Mouse (Mus musculus) embryonic facial prominence, embryonic 11.5 days (tissue): ENCODE results near the gene Pikfyve. TPM values are rescaled to one million over a fixed set of nuclear protein-coding genes. Genes with fewer than 3 reads are reported as not detected.

Source experiments
- ATAC-seq: fragments of 200-750 bp; cut with Nextera tagmentation; replicated peaks from 2 replicates; pipeline ENCODE4 v1.8.0; 2017; ENCODE audit warnings: low read depth; ENCODE audit not compliant: insufficient number of reproducible peaks, low FRiP score, low TSS enrichment
- DNase-seq: peaks from one replicate; pipeline ENCODE4 v3.0.0-alpha.2; 2015; ENCODE audit warnings: low spot score
- H3K27ac ChIP-seq: fragments of 300-500 bp; sonication (generic); replicated peaks from 2 replicates; pipeline ENCODE4 v1.5.1; 2014; ENCODE audit warnings: mild to moderate bottlenecking, low read depth, low read length, control low read depth
- H3K27me3 ChIP-seq: fragments of 300-500 bp; sonication (generic); 2 replicates; pipeline ENCODE4 v1.6.1; 2014; ENCODE audit warnings: mild to moderate bottlenecking, low read length, moderate library complexity, mixed read lengths; ENCODE audit not compliant: control insufficient read depth, insufficient read depth
- H3K36me3 ChIP-seq: fragments of 300-500 bp; sonication (generic); replicated peaks from 2 replicates; pipeline ENCODE4 v1.6.1; 2014; ENCODE audit warnings: low read depth, mild to moderate bottlenecking, low read length, moderate library complexity, mixed read lengths; ENCODE audit not compliant: control insufficient read depth, insufficient read depth
- H3K4me1 ChIP-seq: fragments of 300-500 bp; sonication (generic); 2 replicates; pipeline ENCODE4 v1.6.1; 2014; ENCODE audit warnings: low read length, mixed read lengths; ENCODE audit not compliant: control insufficient read depth, insufficient read depth
- H3K4me2 ChIP-seq: fragments of 300-500 bp; sonication (generic); 2 replicates; pipeline ENCODE4 v1.6.1; 2014; ENCODE audit warnings: low read depth, mild to moderate bottlenecking, control low read depth, low read length, moderate library complexity
- H3K4me3 ChIP-seq: fragments of 300-500 bp; sonication (generic); 2 replicates; pipeline ENCODE4 v1.5.1; 2014; ENCODE audit warnings: low read depth, low read length, control low read depth
- H3K9ac ChIP-seq: fragments of 300-500 bp; sonication (generic); replicated peaks from 2 replicates; pipeline ENCODE4 v1.6.1; 2014; ENCODE audit warnings: mild to moderate bottlenecking, control low read depth, low read length
- H3K9me3 ChIP-seq: fragments of 300-500 bp; sonication (generic); replicated peaks from 2 replicates; pipeline ENCODE4 v1.6.1; 2016; ENCODE audit warnings: mild to moderate bottlenecking, low read length, inconsistent platforms, mixed read lengths; ENCODE audit not compliant: control insufficient read depth
- WGBS: fragments of 180-500 bp; shearing (Covaris S2); extraction: QIAGEN DNeasy Blood & Tissue Kit; methylation state at CpG from one replicate; pipeline ENCODE4 v1.1.7; 2014; 5-methylcytosine and 5-hydroxymethylcytosine counted together
- polyA plus RNA-seq: library from polyadenylated mRNA; unstranded; fragments of >200 nt; fragmentation: Nextera tagmentation; extraction: Ambion mirVana; gene quantifications from 2 replicates; pipeline ENCODE4 v1.2.1, GENCODE M21; 2014

The Pikfyve gene
- polyA plus RNA-seq, 1 experiment from 2014 or later, result 14.8 TPM

- DNase-seq (no peak), ATAC-seq (no peak)
- Histone ChIP-seq H3K9me3 (no peaks in the 10 kb centered on the region), H3K27me3 (no peaks in the 10 kb centered on the region), H3K27ac (no peak overlapping the region), H3K4me1 (no peaks in the 10 kb centered on the region), H3K36me3 (peaks cover 19% of the 10 kb centered on the region), H3K4me2 (no peak overlapping the region), H3K4me3 (no peak overlapping the region), H3K9ac (no peak overlapping the region)
- WGBS, result 78% methylated on average over 1 of the region's 1 CpGs
These were observed 24.3 kb upstream of the Pikfyve start for GRCm38 (mm10) chr1:65162210-65162609.

- Histone ChIP-seq H3K9me3 (no peaks in the 10 kb centered on the region), H3K36me3 (peaks cover 4% of the 10 kb centered on the region), H3K4me3 (no peak overlapping the region), H3K4me1 (no peaks in the 10 kb centered on the region), H3K27me3 (no peaks in the 10 kb centered on the region), H3K27ac (no peak overlapping the region), H3K4me2 (no peak overlapping the region), H3K9ac (no peak overlapping the region)
- ATAC-seq, result no peak
- WGBS, result 97% methylated on average over 1 of the region's 1 CpGs
- no peak for DNase-seq
These were observed 19.0 kb upstream of the Pikfyve start for GRCm38 (mm10) chr1:65167496-65167895.

GRCm38 (mm10) chr1:65169536-65169935 lies 16.9 kb upstream of the Pikfyve start:
- Histone ChIP-seq H3K9ac (no peak overlapping the region), H3K27ac (no peak overlapping the region), H3K27me3 (no peaks in the 10 kb centered on the region), H3K9me3 (no peaks in the 10 kb centered on the region), H3K4me1 (no peaks in the 10 kb centered on the region), H3K4me3 (no peak overlapping the region), H3K36me3 (peaks cover 4% of the 10 kb centered on the region), H3K4me2 (no peak overlapping the region)
- ATAC-seq (no peak), DNase-seq (no peak)
- WGBS, result 94% methylated on average over 7 of the region's 7 CpGs

- Histone ChIP-seq H3K4me2 (no peak overlapping the region), H3K27ac (no peak overlapping the region), H3K4me3 (no peak overlapping the region), H3K4me1 (no peaks in the 10 kb centered on the region), H3K27me3 (no peaks in the 10 kb centered on the region), H3K9ac (no peak overlapping the region), H3K36me3 (peaks cover 2% of the 10 kb centered on the region), H3K9me3 (no peaks in the 10 kb centered on the region)
- WGBS, result 92% methylated on average over 5 of the region's 5 CpGs
- DNase-seq (no peak), ATAC-seq (no peak)
These were observed 16.5 kb upstream of the Pikfyve start for GRCm38 (mm10) chr1:65169947-65170346.

- Histone ChIP-seq H3K36me3 (no peaks in the 10 kb centered on the region), H3K4me2 (no peak overlapping the region), H3K9me3 (no peaks in the 10 kb centered on the region), H3K4me1 (no peaks in the 10 kb centered on the region), H3K27ac (no peak overlapping the region), H3K9ac (no peak overlapping the region), H3K27me3 (no peaks in the 10 kb centered on the region), H3K4me3 (no peak overlapping the region)
- DNase-seq, result no peak
- no peak for ATAC-seq
- WGBS, result 80% methylated on average over 4 of the region's 4 CpGs
These were observed 14.9 kb upstream of the Pikfyve start for GRCm38 (mm10) chr1:65171579-65171978.

- H3K27ac ChIP-seq, result no peak overlapping the region
- H3K4me1 ChIP-seq, result no peaks in the 10 kb centered on the region
- H3K4me3 ChIP-seq, result no peak overlapping the region
- no peaks in the 10 kb centered on the region for H3K27me3 ChIP-seq
- H3K9me3 ChIP-seq, result no peaks in the 10 kb centered on the region
- ATAC-seq (no peak), DNase-seq (no peak)
- H3K4me2 ChIP-seq, result no peak overlapping the region
- WGBS, result 93% methylated on average over 2 of the region's 2 CpGs
- H3K9ac ChIP-seq, result no peak overlapping the region
- no peaks in the 10 kb centered on the region for H3K36me3 ChIP-seq
These were observed 12.8 kb upstream of the Pikfyve start for GRCm38 (mm10) chr1:65173716-65174115.

GRCm38 (mm10) chr1:65176171-65176570 lies 10.3 kb upstream of the Pikfyve start:
- WGBS, result 81% methylated on average over 4 of the region's 4 CpGs
- H3K27me3 ChIP-seq, result no peaks in the 10 kb centered on the region
- H3K4me2 ChIP-seq, result no peak overlapping the region
- no peaks in the 10 kb centered on the region for H3K9me3 ChIP-seq
- H3K4me3 ChIP-seq, result no peak overlapping the region
- ATAC-seq, result no peak
- H3K27ac ChIP-seq, result no peak overlapping the region
- no peak overlapping the region for H3K9ac ChIP-seq
- H3K4me1 ChIP-seq, result no peaks in the 10 kb centered on the region
- no peaks in the 10 kb centered on the region for H3K36me3 ChIP-seq
- no peak for DNase-seq

- no peaks in the 10 kb centered on the region for H3K36me3 ChIP-seq
- no peaks in the 10 kb centered on the region for H3K4me1 ChIP-seq
- H3K4me2 ChIP-seq, result no peak overlapping the region
- H3K27ac ChIP-seq, result no peak overlapping the region
- 85% methylated on average over 5 of the region's 5 CpGs for WGBS
- no peak overlapping the region for H3K9ac ChIP-seq
- H3K9me3 ChIP-seq, result no peaks in the 10 kb centered on the region
- H3K27me3 ChIP-seq, result no peaks in the 10 kb centered on the region
- H3K4me3 ChIP-seq, result no peak overlapping the region
- no peak for ATAC-seq
- no peak for DNase-seq
These were observed 9.6 kb upstream of the Pikfyve start for GRCm38 (mm10) chr1:65176912-65177311.
